Mouse (Mus musculus) forebrain, embryonic 16.5 days (tissue): ENCODE measurements around the gene Nudt9. TPM values are rescaled to one million over a fixed set of nuclear protein-coding genes. Genes with fewer than 3 reads are reported as not detected.

Experiments
- ATAC-seq: fragments of 200-750 bp; cut with Nextera tagmentation; 2 replicates; pipeline ENCODE4 v1.8.0; 2017; ENCODE audit warnings: mild to moderate bottlenecking, moderate library complexity
- H3K27ac ChIP-seq: fragments of 300-500 bp; sonication (generic); 2 replicates; pipeline ENCODE4 v1.5.1; 2014; ENCODE audit warnings: low read length, control low read depth
- H3K27me3 ChIP-seq: fragments of 300-500 bp; sonication (generic); replicated peaks from 2 replicates; pipeline ENCODE4 v1.6.1; 2014; ENCODE audit warnings: low read length; ENCODE audit not compliant: control insufficient read depth, insufficient read depth
- H3K36me3 ChIP-seq: fragments of 300-500 bp; sonication (generic); 2 replicates; pipeline ENCODE4 v1.6.1; 2014; ENCODE audit not compliant: control insufficient read depth, insufficient read depth
- H3K4me1 ChIP-seq: fragments of 300-500 bp; sonication (generic); replicated peaks from 2 replicates; pipeline ENCODE4 v1.6.1; 2014; ENCODE audit warnings: low read length; ENCODE audit not compliant: control insufficient read depth, insufficient read depth
- H3K4me2 ChIP-seq: fragments of 300-500 bp; sonication (generic); 2 replicates; pipeline ENCODE4 v1.6.1; 2014; ENCODE audit warnings: mild to moderate bottlenecking, low read length, control low read depth
- H3K4me3 ChIP-seq: fragments of 300-500 bp; sonication (generic); replicated peaks from 2 replicates; pipeline ENCODE4 v1.5.1; 2014; ENCODE audit warnings: mild to moderate bottlenecking, low read length, control low read depth
- H3K9ac ChIP-seq: fragments of 300-500 bp; sonication (generic); replicated peaks from 2 replicates; pipeline ENCODE4 v1.6.1; 2014; ENCODE audit warnings: low read depth, low read length, control low read depth
- H3K9me3 ChIP-seq: fragments of 300-500 bp; sonication (generic); 2 replicates; pipeline ENCODE4 v1.6.1; 2016; ENCODE audit warnings: low read length; ENCODE audit not compliant: control insufficient read depth
- WGBS: fragments of 180-500 bp; shearing (Covaris S2); extraction: QIAGEN DNeasy Blood & Tissue Kit; methylation state at CpG from one replicate; pipeline ENCODE4 v1.1.7; 2014; 5-methylcytosine and 5-hydroxymethylcytosine counted together
- polyA plus RNA-seq: library from polyadenylated mRNA; unstranded; fragments of >200 nt; fragmentation: Nextera tagmentation; extraction: Ambion mirVana; gene quantifications from 2 replicates; pipeline ENCODE4 v1.2.1, GENCODE M21; 2015

Nudt9 gene
- polyA plus RNA-seq, 1 experiment from 2014 or later, result 55.9 TPM

GRCm38 (mm10) chr5:104054938-104055337, 8.8 kb downstream of the Nudt9 start:
- Histone ChIP-seq H3K4me2 (no peak overlapping the region), H3K4me1 (no peaks in the 10 kb centered on the region), H3K4me3 (no peak overlapping the region), H3K36me3 (peaks cover 11% of the 10 kb centered on the region), H3K27me3 (no peaks in the 10 kb centered on the region), H3K27ac (no peak overlapping the region), H3K9me3 (no peaks in the 10 kb centered on the region), H3K9ac (no peak overlapping the region)
- ATAC-seq, result no peak
- 96% methylated on average over 4 of the region's 4 CpGs for WGBS

DNA sequence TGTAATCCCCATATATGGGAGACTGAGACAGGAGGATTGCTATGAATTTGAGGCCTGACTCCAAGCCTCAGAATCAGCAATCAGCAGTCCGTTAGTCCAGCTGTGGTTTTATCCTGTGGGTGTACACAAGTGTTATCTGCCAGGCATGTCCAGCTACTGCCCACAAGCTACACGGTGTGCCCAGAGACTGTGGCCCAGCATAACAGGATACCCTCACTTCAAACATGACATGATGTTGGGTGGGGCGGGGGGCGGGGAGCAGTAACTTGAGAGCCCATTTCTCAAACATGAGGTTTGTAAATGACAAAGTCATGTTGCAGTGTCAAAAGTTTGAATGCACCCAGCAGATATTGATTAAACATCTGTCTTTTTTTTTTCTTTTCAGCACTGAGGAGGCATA, 9.7 kb downstream of the Nudt9 start:
- WGBS, result 93% methylated on average over 4 of the region's 4 CpGs
- no peak for ATAC-seq

GRCm38 (mm10) chr5:104056295-104056694, 10.2 kb downstream of the Nudt9 start:
- Histone ChIP-seq H3K36me3 (peaks cover 3% of the 10 kb centered on the region), H3K27ac (no peak overlapping the region), H3K27me3 (no peaks in the 10 kb centered on the region), H3K9ac (no peak overlapping the region), H3K4me3 (no peak overlapping the region), H3K4me2 (no peak overlapping the region), H3K9me3 (no peaks in the 10 kb centered on the region), H3K4me1 (no peaks in the 10 kb centered on the region)
- 79% methylated on average over 7 of the region's 7 CpGs for WGBS
- ATAC-seq, result no peak

More for the DNA sequence above, 9.7 kb downstream of the Nudt9 start:
- Histone ChIP-seq H3K27ac (no peak overlapping the region), H3K4me1 (no peaks in the 10 kb centered on the region), H3K4me2 (no peak overlapping the region), H3K36me3 (peaks cover 7% of the 10 kb centered on the region), H3K9ac (no peak overlapping the region), H3K27me3 (no peaks in the 10 kb centered on the region), H3K4me3 (no peak overlapping the region), H3K9me3 (no peaks in the 10 kb centered on the region)

GRCm38 (mm10) chr5:104058021-104058420, 11.9 kb downstream of the Nudt9 start:
- Histone ChIP-seq H3K9ac (no peak overlapping the region), H3K9me3 (no peaks in the 10 kb centered on the region), H3K4me1 (no peaks in the 10 kb centered on the region), H3K36me3 (peaks cover 7% of the 10 kb centered on the region), H3K4me2 (no peak overlapping the region), H3K4me3 (no peak overlapping the region), H3K27ac (no peak overlapping the region), H3K27me3 (no peaks in the 10 kb centered on the region)
- no peak for ATAC-seq
- WGBS, result 65% methylated on average over 15 of the region's 15 CpGs

- no peaks in the 10 kb centered on the region for H3K27me3 ChIP-seq
- no peaks in the 10 kb centered on the region for H3K9me3 ChIP-seq
- H3K36me3 ChIP-seq, result peaks cover 7% of the 10 kb centered on the region
- 79% methylated on average over 9 of the region's 9 CpGs for WGBS
- no peak overlapping the region for H3K4me2 ChIP-seq
- H3K4me1 ChIP-seq, result no peaks in the 10 kb centered on the region
- H3K27ac ChIP-seq, result no peak overlapping the region
- no peak overlapping the region for H3K9ac ChIP-seq
- ATAC-seq, result no peak
- no peak overlapping the region for H3K4me3 ChIP-seq
Measured at GRCm38 (mm10) chr5:104059628-104060027, 13.5 kb downstream of the Nudt9 start.

GRCm38 (mm10) chr5:104060429-104060828, 14.3 kb downstream of the Nudt9 start:
- Histone ChIP-seq H3K9me3 (no peaks in the 10 kb centered on the region), H3K36me3 (peaks cover 8% of the 10 kb centered on the region), H3K9ac (no peak overlapping the region), H3K4me2 (no peak overlapping the region), H3K4me1 (no peaks in the 10 kb centered on the region), H3K4me3 (no peak overlapping the region), H3K27ac (no peak overlapping the region), H3K27me3 (no peaks in the 10 kb centered on the region)
- ATAC-seq, result no peak
- WGBS, result 79% methylated on average over 5 of the region's 5 CpGs

DNA sequence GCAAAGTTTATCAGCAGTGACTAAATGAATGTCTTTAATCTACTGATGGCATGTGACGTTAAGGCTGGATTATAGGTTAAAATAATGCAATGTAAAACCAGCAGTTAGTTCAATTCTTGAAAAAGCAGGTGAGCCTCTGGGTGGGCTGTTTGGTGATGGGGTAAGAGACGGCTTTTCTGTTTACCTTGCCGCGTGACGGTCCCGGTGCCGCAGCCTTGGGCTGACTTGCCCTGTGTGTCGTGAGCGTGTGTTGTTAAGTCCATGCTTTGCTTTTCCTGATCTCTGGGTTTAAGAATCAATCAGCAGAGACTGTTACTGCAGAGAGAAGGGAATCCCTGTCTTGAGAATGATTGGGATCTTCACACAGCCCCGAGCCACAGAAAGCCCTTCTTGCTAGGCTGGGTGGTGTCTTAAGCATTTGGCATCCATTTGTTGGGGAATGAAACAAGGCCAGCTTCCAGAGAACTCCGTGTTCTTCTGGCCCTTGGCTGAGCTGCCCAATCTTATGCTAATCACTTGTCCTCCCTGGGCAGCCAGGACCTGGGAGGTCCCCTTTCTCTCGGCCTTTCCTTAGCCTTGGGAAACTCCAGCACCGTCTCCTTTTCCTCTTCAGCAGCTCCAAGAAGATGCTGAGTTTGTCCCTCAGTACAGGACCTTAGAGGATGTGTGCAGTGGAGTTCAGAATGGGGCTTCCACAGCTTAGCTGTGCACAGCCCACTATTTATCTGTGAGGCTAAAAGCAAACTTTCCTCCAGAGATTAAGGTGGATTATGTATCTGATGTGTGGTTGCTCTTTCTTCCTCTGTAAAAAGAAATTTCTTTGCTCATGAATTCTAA, 16.0 kb downstream of the Nudt9 start:
- Histone ChIP-seq H3K27ac (no peak overlapping the region), H3K9ac (no peak overlapping the region), H3K36me3 (peaks cover 8% of the 10 kb centered on the region), H3K4me2 (no peak overlapping the region), H3K4me3 (no peak overlapping the region), H3K27me3 (no peaks in the 10 kb centered on the region), H3K4me1 (no peaks in the 10 kb centered on the region), H3K9me3 (no peaks in the 10 kb centered on the region)
- no peak for ATAC-seq
- 80% methylated on average over 13 of the region's 13 CpGs for WGBS

DNA sequence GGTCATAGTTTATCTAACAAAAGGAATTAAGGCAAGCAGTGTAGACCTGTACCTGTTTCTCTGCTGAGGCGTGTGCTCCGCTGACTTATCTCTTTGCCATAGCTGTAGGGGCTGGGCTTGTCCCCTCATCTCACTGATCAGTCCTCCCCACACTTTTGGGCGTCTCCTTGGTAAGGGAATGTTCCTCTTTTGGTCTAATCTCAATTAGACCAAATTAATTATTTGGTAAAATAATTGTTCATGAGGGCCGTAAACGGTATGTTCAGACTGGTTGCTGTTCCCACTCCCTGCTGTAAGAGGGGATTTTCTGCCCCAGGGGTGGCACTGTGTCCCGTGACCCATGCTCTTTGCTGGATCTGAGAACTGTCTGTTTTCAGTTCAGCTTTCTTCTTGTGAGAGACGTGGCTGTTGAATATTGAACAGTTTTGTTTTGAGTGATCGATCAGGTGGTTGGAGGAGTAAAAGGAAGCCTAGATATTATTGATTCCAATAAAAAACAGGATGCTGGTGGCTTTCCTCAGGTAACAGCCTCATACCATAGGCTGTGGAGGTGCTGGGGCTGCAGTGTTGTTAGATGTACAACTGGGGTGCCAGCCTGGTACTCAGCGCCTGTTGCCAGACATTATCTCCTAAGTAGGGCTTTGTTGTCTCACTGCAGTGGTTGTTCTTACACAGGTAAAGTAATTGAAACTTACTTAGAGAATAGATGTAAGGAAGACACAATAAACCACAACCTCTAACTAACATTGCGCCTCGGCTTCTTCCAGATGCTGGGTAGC, 16.9 kb downstream of the Nudt9 start:
- H3K4me2 ChIP-seq, result no peak overlapping the region
- no peak for ATAC-seq
- H3K27ac ChIP-seq, result no peak overlapping the region
- no peaks in the 10 kb centered on the region for H3K27me3 ChIP-seq
- WGBS, result 83% methylated on average over 11 of the region's 11 CpGs
- H3K9me3 ChIP-seq, result no peaks in the 10 kb centered on the region
- H3K9ac ChIP-seq, result no peak overlapping the region
- no peak overlapping the region for H3K4me3 ChIP-seq
- no peaks in the 10 kb centered on the region for H3K4me1 ChIP-seq
- H3K36me3 ChIP-seq, result peaks cover 8% of the 10 kb centered on the region

GRCm38 (mm10) chr5:104068751-104069150, 22.6 kb downstream of the Nudt9 start:
- Histone ChIP-seq H3K9ac (no peak overlapping the region), H3K27ac (no peak overlapping the region), H3K9me3 (no peaks in the 10 kb centered on the region), H3K4me1 (peaks cover 3% of the 10 kb centered on the region; the same call in 1 of the 2 replicates), H3K36me3 (0 out of 2 replicates have a peak, but pooled peaks cover 2% of the 10 kb centered on the region), H3K27me3 (no peaks in the 10 kb centered on the region), H3K4me3 (no peak overlapping the region), H3K4me2 (no peak overlapping the region)
- ATAC-seq, result no peak
- 83% methylated on average over 7 of the region's 7 CpGs for WGBS
